15 mouse cellular contexts compared by ENCODE assay signal in the genomic region with DNA sequence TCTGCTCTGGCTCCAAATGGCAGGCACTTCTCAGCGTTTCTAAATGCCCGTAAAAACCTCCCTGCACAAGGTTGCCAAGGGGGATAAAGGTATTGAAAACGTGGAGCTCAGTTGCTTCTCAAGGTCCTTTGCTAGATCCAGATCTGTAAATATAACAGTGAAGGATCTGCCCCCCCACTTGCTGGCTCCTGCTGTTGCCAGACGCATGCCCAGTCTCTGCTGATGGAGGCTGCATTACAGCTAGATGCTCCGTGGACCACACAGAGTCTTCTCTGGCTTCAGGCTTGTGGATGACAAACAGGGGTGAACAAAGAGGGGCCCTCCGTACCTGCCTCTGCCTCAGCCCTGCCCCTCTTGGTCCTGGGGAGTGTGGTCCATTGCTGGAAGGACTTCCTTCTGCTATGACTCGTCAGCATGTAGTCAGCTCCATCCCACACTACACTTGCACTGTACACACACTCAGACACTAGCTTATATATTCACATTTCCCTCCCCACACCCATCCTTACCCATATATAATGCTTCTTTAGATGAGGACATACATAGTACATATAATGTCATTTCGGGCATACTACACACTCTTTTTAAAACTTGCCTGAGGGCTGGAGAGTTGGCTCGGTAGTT. TPM values are rescaled to one million over a fixed set of nuclear protein-coding genes. Genes with fewer than 3 reads are reported as not detected.
DNase-seq lines count a peak whose midpoint lies in the region.
"Had no signal": no experiment of that assay in that cellular context is flagged by ENCODE, and none has a peak within 500 bp of the region (broad histone marks: within the 10 kb centered on the region; RNA-seq: fewer than 3 reads in every experiment).

No protein-coding gene starts in this region.

- peak; percentile 9 to 10 for DNase-seq in cerebellum, postnatal 10 days
- no peak for DNase-seq in cerebellum, postnatal 25 days
- DNase-seq in left cerebral cortex, postnatal 25 days (ENCODE audit: low spot score in 2 of 2) = peak; percentile 18 to 38
- no peak for DNase-seq in left cerebral cortex, postnatal 4 days
- peak; percentile 17 for DNase-seq in ovary, postnatal 36 days (ENCODE audit: low spot score)
- DNase-seq in ovary, postnatal 10 days (ENCODE audit: low spot score) = no peak
- DNase-seq in brain, adult 2 months (ENCODE audit: low read depth, low spot score) = peak; percentile 51
- no peak for DNase-seq in lung, postnatal 10 days
- DNase-seq: adrenal gland, postnatal 25 days; cerebellum, adult 2 months; cerebellum, postnatal 14 days; forebrain, postnatal 0 days; gastrocnemius, postnatal 14 days; heart, adult 2 months; heart, postnatal 14 days had no signal

- intact Hi-C loops in left cerebral cortex, postnatal 25 days (cut with DNase I) = no loop called here
- intact Hi-C loops in left cerebral cortex, postnatal 4 days (cut with DNase I) = no loop called here

RNA-seq across cellular contexts. Expression of a gene that starts 40.8 kb away (rescaled TPM):
- total RNA-seq in left cerebral cortex, postnatal 25 days (2021) = 100 to 1,000 TPM; 131 to 146 TPM
- 10 to 100 TPM; 65.4 to 68.2 TPM for total RNA-seq in left cerebral cortex, postnatal 4 days (2021)

Comparison
In these comparisons a context has a peak if more than half of its experiments do, and no peak if none do; other contexts are left out.
1. DNase-seq: peak in cerebellum, postnatal 10 days (2 of 2), left cerebral cortex, postnatal 25 days (2 of 2), ovary, postnatal 36 days (single experiment) and brain, adult 2 months (single experiment); none in cerebellum, postnatal 25 days (0 of 2), left cerebral cortex, postnatal 4 days (single experiment), ovary, postnatal 10 days (single experiment) and lung, postnatal 10 days (single experiment).